Mouse (Mus musculus): ENCODE data around the gene Wdr90.
A peak's percentile ranks its signal among the peaks of the same experiment; 100 is the strongest.

The Wdr90 gene

DNA sequence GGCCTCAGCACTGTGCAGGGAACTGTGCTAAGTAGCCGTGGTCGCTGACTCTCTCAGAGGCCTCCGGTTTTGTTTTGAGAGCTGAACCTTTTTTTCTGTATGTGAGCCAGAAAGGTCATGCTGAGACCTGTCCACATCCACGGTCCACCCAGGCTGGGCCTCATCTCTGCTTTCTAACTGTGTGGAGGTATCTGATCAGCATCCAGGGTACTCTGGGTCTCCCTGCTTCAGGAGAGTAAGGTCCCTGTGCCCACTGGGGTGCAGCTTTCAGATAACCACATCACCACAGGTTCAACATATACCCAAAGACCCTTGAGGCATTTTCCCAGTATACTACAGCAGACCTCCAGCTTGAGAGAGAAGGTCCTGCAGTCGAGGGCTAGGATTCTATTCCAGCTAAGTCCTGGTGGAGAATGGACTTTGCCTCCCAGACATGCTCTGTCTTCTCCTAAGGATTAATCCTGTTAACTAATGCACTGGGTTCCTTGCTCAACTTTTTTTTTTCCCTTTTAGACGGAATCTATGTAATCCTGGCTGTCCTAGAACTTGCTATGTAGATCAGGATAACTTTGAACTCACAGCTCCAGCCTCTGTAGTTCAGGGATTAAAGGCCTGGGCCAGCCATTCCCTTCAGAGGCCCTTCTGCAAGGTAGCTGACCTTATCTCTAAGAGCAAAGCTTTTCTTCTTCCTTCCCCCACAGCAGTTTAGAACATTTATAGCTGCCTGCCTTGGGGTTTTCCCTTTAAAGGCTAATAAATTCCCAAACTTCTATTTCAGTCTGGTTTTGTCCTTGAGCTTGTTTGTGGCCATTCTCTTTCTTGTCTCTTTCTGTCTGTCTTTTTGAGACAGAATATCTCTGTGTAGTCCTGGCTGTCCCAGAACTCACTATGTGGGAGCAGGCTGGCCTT lies 657 bp upstream of the Wdr90 start:
- no peak for DNase-seq (ENCODE audit: extremely low read depth, insufficient read length, low spot score)

DNA sequence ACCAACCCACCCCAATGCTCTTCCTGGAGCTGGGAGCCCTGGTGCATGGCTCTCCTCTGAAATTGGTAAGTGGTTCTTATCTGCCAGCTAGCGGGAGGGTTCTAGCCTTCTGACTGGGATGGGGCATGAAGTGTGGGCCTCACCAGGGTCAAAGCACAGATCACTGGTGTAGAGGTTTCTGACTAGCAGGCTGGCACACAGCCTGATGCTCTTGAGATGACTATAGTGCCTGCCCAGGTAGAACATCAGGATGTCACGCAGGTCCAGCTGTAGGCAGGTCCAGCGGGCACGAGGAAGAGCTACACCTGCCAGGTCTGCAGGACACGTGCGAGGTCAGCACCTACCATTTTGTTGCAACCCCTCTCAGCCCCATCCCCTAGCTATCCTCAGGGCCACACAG lies 1.1 kb downstream of the Wdr90 start:
- DNase-seq (ENCODE audit: extremely low read depth, insufficient read length, low spot score) = no peak

DNA sequence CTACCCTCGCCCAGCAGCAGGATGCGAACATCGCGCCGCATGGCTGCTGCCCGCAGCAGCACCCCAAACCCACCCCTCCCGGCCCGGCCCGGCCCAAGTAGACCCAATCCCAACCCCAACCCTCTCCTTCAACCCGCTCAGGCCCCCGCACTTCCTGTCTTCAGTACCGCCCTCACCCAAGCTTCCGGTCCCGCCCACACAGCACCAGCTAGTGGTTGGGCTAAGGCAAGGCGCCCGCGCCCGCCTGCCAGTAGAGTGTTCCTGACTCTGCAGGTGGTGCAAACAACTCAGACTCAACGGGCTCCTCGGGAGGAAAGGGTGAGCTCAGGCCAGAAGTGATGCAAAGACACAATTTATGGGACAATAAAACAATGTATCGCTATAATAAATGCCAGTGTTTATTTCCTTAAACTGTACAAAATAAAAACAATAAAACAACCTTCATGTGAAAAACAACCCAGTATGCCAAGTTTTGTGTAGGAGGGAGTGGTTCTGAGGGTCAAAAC lies 16.9 kb downstream of the Wdr90 start, which contains the start of gene Rhot2:
TSS of gene Rhot2 (minus strand) at position 456 of the 506 bp plus-strand sequence.
- DNase-seq (ENCODE audit: extremely low read depth, insufficient read length, low spot score) = peak; percentile 89

GRCm38 (mm10) chr17:25843636-25844395 lies 17.5 kb downstream of the Wdr90 start:
- no peak for DNase-seq (ENCODE audit: extremely low read depth, insufficient read length, low spot score)

DNA sequence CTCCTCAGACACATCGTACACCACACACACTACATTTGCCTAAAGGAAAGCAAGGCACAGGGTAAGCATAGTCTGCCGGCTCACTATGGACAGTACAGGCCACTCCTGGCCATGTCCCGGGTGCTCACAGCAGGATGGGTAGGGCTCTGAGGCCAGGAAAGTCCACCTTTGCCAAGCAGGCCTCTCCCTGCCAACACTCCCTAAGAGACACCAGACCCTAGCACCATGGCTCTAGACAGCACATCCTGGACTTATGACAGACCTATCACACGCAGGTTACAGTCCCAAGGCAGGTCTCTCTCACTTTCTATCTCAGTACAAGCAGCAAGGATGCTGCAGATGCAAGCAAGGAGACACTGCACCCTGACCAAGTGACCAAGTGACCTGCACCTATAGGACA lies 18.2 kb downstream of the Wdr90 start:
- DNase-seq (ENCODE audit: extremely low read depth, insufficient read length, low spot score) = no peak

DNA sequence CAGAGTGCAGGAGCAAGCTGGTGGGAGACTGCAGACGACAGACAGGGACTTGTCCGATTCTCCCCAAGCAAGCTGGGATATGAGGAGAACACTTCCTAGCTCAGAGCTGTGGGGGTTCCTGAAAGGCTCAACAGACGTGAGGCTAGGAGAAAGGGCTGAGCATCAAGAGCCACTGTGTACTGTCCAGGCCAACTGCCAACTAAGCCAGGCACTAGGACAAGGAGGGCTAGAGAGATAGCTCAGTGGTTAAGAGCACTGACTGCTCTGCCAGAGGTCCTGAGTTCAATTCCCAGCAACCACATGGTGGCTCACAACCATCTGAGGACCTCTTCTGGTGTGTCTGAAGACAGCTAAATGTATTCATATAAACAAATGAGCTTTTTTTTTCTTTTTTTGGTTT lies 18.8 kb downstream of the Wdr90 start:
- no peak for DNase-seq (ENCODE audit: extremely low read depth, insufficient read length, low spot score)

DNA sequence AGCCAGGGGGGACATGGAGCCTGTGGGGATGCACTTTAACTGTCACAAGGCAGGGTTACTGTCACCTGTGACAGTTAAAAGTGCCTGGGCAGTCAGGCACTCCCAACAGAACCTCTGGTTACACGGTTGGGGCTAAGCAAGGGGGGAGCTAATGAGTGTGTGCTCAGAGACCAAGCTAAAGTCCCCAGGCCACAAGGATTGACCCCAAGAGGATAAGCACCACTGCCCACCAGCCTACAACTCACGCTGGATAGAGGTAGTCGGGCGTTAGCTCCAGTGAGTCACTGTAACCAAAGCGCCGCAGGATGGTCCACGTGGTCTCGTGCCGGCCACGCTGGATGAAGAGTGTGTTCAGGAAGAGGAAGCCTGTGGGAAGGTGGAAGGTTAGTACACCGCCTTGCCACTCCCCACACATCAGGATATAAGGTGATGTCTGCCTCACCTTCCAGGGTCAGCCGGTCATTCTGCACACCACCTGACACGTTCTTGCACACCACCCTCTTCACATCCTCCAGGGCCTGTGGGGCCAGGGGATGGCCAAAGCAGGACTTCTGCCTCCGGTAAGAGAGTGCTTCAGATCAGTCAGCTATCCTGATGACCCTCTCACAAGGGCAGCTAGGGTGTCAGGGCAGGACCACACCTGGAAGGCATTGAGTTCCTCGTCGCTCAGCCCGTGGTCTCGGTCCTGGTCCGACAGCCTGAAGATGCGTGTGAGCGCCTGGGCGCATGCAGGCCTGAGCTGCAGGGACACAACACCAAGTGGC lies 20.0 kb downstream of the Wdr90 start, which contains the start of gene Gm20683:
TSS of gene Gm20683 (minus strand) at position 647 of the 764 bp plus-strand sequence.
- DNase-seq (ENCODE audit: extremely low read depth, insufficient read length, low spot score) = no peak

GRCm38 (mm10) chr17:25840519-25840918 lies 20.8 kb downstream of the Wdr90 start:
- no peak for DNase-seq (ENCODE audit: extremely low read depth, insufficient read length, low spot score)

DNA sequence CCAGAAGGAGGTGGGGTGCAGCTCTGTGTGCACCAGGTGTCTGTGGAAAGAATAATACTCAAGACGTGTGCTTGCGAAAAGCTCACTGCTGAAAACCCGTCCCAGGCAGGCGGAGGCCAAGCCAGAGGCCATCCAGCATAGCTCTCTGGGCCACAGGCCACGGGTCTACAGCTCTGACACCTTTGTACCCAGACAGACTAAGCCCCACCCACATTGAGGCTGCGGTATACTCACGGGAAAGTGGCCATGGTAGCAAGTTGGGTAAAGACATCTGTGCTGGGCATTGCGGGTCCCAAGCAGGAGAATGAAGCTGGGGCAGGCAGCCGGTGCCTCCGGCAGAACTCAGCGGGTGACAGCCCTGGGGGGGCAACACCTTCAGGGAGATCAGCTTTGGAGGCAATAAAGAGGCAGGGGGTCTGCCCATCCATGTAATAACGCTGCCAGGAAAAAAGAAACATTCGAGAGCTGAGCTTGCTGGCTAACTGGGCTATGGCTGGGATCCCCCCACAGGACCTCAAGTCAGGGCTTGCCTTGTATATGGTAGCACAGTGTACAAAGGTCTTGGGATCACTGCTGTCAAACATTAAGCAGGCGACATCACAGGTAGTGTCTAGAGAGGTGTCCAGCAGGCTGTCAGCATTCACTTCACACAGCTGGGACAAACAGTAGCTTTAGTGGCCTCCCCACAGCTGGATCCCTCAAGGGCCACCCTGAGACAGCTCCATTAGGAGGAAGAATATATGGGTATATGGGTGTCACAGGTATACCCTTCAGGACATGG lies 21.7 kb downstream of the Wdr90 start:
- no peak for DNase-seq (ENCODE audit: extremely low read depth, insufficient read length, low spot score)

- DNase-seq (ENCODE audit: extremely low read depth, insufficient read length, low spot score) = no peak
These were observed 22.4 kb downstream of the Wdr90 start for GRCm38 (mm10) chr17:25838904-25839303.

DNA sequence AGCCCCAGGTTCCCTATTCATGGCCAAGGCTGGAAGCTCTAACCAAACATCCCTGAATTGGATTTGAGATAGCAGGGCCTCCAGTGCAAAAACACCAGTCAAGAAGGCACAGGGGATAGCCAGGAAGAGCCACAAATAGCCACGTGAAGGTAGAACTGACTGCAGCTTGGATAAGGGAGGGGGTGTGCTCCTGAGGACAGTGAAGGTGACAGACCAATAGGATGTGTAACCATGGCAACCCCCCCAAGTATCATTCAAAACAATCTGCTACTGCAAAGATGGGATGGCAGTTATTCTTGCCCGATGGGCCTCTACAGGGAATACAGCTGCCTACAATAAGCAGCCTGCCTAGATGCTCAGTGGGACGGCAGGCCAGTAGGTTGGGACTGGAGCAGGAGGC lies 23.8 kb downstream of the Wdr90 start:
- DNase-seq (ENCODE audit: extremely low read depth, insufficient read length, low spot score) = no peak

DNA sequence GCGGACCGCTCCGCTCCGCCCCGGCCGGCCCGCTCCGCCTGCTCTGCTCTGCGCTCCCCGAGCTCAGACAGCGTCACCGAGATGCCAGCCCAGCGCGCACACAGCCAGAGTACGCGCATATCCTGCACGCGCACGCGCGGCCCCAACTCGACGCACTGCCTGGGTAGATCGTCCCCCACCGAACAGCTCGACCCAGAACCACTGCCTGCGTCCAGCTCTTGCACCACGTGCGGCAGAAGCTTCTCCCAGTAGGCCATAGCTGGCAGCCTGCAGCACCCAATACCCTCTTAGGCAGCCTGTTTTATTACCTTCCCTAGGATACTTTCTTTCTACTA lies 24.3 kb downstream of the Wdr90 start, which contains the start of gene Rhbdl1:
TSS of gene Rhbdl1 (minus strand) at position 220 of the 335 bp plus-strand sequence.
- no peak for DNase-seq (ENCODE audit: extremely low read depth, insufficient read length, low spot score)

GRCm38 (mm10) chr17:25836397-25837075 lies 24.8 kb downstream of the Wdr90 start:
- DNase-seq (ENCODE audit: extremely low read depth, insufficient read length, low spot score) = no peak

- no peak for DNase-seq (ENCODE audit: extremely low read depth, insufficient read length, low spot score)
These were observed 25.5 kb downstream of the Wdr90 start for GRCm38 (mm10) chr17:25835816-25836215.

DNA sequence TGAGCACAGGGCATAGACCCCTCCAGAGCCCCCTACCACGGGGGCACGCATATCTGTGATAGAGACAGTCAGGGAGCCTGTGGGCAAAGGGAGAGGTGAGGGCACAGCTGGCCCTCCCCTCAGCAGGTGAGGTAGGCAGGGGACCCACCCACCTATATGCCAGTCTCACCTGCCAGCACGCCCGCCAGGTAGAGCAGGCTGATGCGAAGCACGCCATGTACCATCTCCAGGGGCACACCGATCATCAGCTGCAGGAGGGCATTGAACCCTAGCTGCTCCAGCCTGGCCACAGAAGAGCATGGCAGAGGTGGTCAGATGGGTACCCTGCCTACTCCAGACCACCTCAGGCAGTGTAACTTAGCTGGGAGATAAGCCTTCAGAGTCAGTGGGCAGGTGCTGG lies 26.0 kb downstream of the Wdr90 start:
- DNase-seq (ENCODE audit: extremely low read depth, insufficient read length, low spot score) = no peak

DNA sequence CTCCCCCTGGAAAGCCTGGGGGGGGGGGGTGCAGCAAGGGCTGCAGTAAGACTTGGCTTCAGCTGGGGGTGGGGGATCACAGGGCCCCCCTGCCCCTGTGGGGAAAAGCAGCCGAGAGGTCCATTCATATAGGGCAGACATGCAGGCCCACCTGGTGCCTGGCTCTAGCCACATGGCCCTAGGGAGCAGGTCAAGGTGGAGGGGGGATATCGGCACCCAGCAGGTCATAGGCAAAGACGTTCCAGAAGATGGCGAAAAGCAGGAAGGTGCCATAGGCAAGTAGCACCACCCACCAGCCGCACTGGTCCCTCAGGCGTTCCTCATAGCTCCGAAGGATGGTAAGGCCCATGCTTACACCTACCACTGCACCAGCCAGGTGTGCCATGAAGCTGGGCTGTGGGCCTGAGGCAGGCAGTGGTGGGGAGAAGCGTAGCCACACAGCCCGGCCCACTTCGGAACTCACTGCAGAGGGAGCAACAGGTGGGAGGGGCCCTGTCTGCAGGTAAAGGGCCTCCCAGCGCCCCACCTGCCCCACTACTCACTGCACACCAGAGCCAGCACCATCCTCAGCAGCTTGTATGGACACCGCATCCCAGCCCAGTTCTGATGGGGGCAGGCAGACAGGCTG lies 26.6 kb downstream of the Wdr90 start:
- DNase-seq (ENCODE audit: extremely low read depth, insufficient read length, low spot score) = no peak

- no peak for DNase-seq (ENCODE audit: extremely low read depth, insufficient read length, low spot score)
These were observed 27.2 kb downstream of the Wdr90 start for GRCm38 (mm10) chr17:25833961-25834594.

DNA sequence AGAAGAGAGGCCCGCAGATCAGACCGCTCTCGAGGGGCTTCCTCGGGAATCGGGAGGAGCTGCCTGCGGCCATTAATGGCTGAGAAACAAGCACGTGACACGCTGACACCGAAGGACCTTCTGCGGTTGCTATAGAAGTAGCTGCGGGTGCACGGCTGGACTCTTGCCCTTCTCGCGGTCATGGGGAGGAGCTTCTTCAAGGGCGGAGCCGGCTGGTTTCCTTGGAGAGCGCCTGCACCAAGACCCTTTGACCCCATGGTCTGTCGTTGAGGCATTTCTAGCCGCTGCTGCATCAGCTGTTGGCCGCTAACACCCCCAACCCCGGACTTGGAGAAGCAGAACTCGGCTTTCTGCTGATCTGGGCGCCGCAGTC lies 28.0 kb downstream of the Wdr90 start, which contains the start of gene Stub1:
TSS of gene Stub1 (minus strand) at position 114 of the 373 bp plus-strand sequence.
- no peak for DNase-seq (ENCODE audit: extremely low read depth, insufficient read length, low spot score)
